Mouse (Mus musculus): ENCODE results near the gene Mcf2l. TPM values are rescaled to one million over a fixed set of nuclear protein-coding genes. Genes with fewer than 3 reads are reported as not detected.

Mcf2l gene
- 0.72 to 1.2 TPM in 2 of 4 replicates, not detected in the others for total RNA-seq (2023)

DNA sequence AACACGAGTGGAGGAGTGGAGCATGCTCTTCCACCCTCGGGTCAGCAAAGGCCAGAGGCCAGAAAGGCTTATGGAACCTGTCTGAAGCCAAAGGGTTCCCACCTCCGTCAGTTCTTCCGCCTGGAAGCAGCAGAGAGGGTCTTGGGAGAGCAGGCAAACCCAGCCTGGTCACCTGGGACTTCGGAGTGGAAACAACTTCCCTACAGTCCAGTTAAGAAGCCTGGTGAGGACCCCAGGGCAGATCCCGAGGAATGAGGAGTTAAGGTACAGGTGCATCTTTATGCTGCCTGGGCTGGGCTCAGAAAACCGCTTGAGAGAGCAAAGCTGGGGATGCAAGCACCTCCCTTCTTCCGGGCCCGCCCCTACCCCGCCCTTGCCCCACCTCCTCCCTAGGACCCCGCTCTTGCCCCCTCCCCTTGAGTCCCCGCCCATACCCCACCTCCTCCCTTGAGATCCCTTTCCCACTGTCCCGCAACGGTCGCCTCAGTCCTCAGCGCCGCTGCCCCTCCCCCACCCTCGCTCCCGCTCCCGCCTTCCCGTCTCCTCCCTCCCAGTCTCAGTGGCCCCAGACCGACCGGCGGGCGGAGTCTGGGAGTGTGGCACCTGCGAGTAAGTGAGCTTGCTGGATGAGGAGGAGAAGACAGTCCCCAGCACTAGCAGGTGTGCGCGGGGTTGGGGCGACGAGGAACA lies at the start of gene Mcf2l:
Gene Mcf2l (plus strand): TSS at position 450 of the 690 bp plus-strand sequence.

GRCm38 (mm10) chr8:13025487-13026224 lies 152.1 kb downstream of the Mcf2l start, which contains the start of gene F7:
TSS of gene F7 (plus strand) at chr8:13026034.

GRCm38 (mm10) chr8:13037015-13037414 lies 163.4 kb downstream of the Mcf2l start, which contains the start of gene F10:
TSS of gene F10 (plus strand) at chr8:13037308.

DNA sequence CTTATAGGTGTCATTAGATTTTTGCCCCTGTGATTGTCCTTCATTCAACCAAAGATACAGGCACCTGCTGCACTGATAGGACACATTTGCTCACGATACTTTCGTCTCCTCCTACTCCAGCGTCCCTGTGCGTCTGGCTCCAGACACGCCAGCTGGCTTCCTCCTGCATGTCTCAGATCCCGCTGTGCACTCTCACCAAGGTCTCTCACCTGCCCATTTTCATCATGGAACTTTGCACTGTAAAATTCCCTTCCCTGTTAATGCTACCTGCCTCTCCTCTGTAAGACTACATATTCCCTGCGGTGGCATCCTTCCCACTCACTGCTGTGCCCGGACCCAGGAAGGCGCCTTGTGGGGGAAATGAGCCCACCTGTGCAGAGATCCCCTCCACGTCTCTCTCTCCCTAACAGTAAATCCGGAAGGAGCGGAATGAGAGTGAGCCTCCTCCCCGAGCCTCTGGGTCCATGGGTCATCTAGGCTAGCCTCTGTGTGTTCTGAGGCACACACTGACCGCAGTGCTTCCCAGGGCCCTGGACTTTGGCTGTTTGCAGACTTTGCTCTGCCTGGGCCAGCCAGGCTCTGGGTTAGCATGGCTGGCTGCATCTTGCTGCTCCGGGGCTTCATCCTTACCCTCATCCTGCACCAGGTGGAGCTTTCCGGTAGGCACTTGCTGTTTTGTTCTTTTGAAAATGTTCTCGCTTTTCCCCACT lies 187.0 kb downstream of the Mcf2l start, which contains the start of gene Proz:
Gene Proz (plus strand): TSS at position 474 of the 710 bp plus-strand sequence.

Other genes starting within 250 kb of the Mcf2l start
- gene Tubgcp3, start 201.6 kb upstream of the Mcf2l start, total RNA-seq (2023) = 48.9 to 55.8 TPM (median 52.4 TPM) in 4 replicates
- 1.4 to 1.9 TPM (median 1.7 TPM) in 4 replicates for gene Atp11a, start 116.8 kb upstream of the Mcf2l start, total RNA-seq (2023)
- gene F7, start 152.2 kb downstream of the Mcf2l start, total RNA-seq (2023) = not detected in 4 replicates
- not detected in 4 replicates for gene F10, start 163.5 kb downstream of the Mcf2l start, total RNA-seq (2023)
- gene Proz, start 187.1 kb downstream of the Mcf2l start, total RNA-seq (2023) = not detected in 4 replicates
- gene Pcid2, start 231.7 kb downstream of the Mcf2l start, total RNA-seq (2023) = 32.0 to 38.7 TPM (median 36.2 TPM) in 4 replicates
- gene Cul4a, start 231.8 kb downstream of the Mcf2l start, total RNA-seq (2023) = 42.3 to 56.1 TPM (median 49.9 TPM) in 4 replicates